Mouse (Mus musculus) midbrain, embryonic 13.5 days (tissue): Measurements from ENCODE around the gene 0610010F05Rik. TPM values are rescaled to one million over a fixed set of nuclear protein-coding genes. Genes with fewer than 3 reads are reported as not detected.
"Not testable (repeated sequence)": the region's sequence is repeated elsewhere in the genome, so short reads cannot be mapped to it uniquely, and the experiment has no call there.

ENCODE experiments used
- ATAC-seq: fragments of 200-750 bp; cut with Nextera tagmentation; 2 replicates; pipeline ENCODE4 v1.8.0; 2017; ENCODE audit warnings: mild to moderate bottlenecking, moderate TSS enrichment, moderate library complexity
- H3K27ac ChIP-seq: fragments of 300-500 bp; sonication (generic); 2 replicates; pipeline ENCODE4 v1.5.1; 2015; ENCODE audit warnings: inconsistent platforms, mild to moderate bottlenecking, moderate library complexity
- H3K27me3 ChIP-seq: fragments of 300-500 bp; sonication (generic); 2 replicates; pipeline ENCODE4 v1.6.1; 2015; ENCODE audit warnings: mild to moderate bottlenecking, inconsistent platforms
- H3K36me3 ChIP-seq: fragments of 300-500 bp; sonication (generic); 2 replicates; pipeline ENCODE4 v1.6.1; 2015; ENCODE audit warnings: mild to moderate bottlenecking, inconsistent platforms
- H3K4me1 ChIP-seq: fragments of 300-500 bp; sonication (generic); replicated peaks from 2 replicates; pipeline ENCODE4 v1.6.1; 2015; ENCODE audit warnings: inconsistent platforms
- H3K4me2 ChIP-seq: fragments of 300-500 bp; sonication (generic); replicated peaks from 2 replicates; pipeline ENCODE4 v1.6.1; 2015; ENCODE audit warnings: moderate library complexity, mild to moderate bottlenecking, inconsistent platforms
- H3K4me3 ChIP-seq: fragments of 300-500 bp; sonication (generic); replicated peaks from 2 replicates; pipeline ENCODE4 v1.5.1; 2015; ENCODE audit warnings: mild to moderate bottlenecking, inconsistent platforms
- H3K9ac ChIP-seq: fragments of 300-500 bp; sonication (generic); replicated peaks from 2 replicates; pipeline ENCODE4 v1.6.1; 2015; ENCODE audit warnings: mild to moderate bottlenecking, inconsistent platforms
- H3K9me3 ChIP-seq: fragments of 300-500 bp; sonication (generic); 2 replicates; pipeline ENCODE4 v1.6.1; 2016; ENCODE audit warnings: mild to moderate bottlenecking, inconsistent platforms
- WGBS: fragments of 180-500 bp; shearing (Covaris S2); methylation state at CpG from one replicate; pipeline ENCODE4 v1.1.7; 2015; 5-methylcytosine and 5-hydroxymethylcytosine counted together
- polyA plus RNA-seq: library from polyadenylated mRNA; unstranded; fragments of >200 nt; fragmentation: Nextera tagmentation; extraction: Ambion mirVana; gene quantifications from 2 replicates; pipeline ENCODE4 v1.2.1, GENCODE M21; 2015

The 0610010F05Rik gene
- polyA plus RNA-seq, 1 experiment from 2014 or later = 141 TPM

DNA sequence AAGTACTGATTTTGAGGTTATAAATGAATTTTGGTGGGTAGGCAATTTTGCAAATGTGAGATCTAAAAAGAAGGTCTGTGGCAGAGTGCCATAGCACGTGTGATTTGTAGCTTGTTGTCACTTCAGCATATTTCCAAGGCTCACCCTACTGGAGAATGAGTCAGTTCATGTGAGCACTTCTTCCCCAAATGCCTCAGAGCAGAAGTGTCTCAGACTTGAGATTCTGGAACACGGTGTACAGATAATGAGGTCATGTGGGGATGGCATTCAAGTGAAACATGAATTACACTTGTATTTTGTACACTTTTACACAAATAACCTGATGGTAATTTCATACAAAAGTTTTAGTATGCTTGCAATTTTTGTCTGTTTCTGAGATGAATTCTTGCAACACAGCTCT is 24.4 kb upstream of the 0610010F05Rik start:
- Histone ChIP-seq H3K27me3 (no peaks in the 10 kb centered on the region), H3K4me3 (no peak overlapping the region), H3K9me3 (no peaks in the 10 kb centered on the region), H3K36me3 (peaks cover under 1% of the 10 kb centered on the region; the same call in 1 of the 2 replicates), H3K4me1 (peaks cover 13% of the 10 kb centered on the region), H3K27ac (no peak overlapping the region), H3K4me2 (no peak overlapping the region), H3K9ac (no peak overlapping the region)
- WGBS = 86% methylated on average over 2 of the region's 2 CpGs
- no peak for ATAC-seq

- no peak overlapping the region for H3K9ac ChIP-seq
- 68% methylated on average over 3 of the region's 3 CpGs for WGBS
- H3K4me2 ChIP-seq = no peak overlapping the region
- no peak overlapping the region for H3K4me3 ChIP-seq
- ATAC-seq = no peak
- H3K27me3 ChIP-seq = no peaks in the 10 kb centered on the region
- no peaks in the 10 kb centered on the region for H3K9me3 ChIP-seq
- H3K36me3 ChIP-seq = peaks cover 21% of the 10 kb centered on the region
- no peak overlapping the region for H3K27ac ChIP-seq
- H3K4me1 ChIP-seq = no peaks in the 10 kb centered on the region
These were observed 20.2 kb upstream of the 0610010F05Rik start for GRCm38 (mm10) chr11:23653666-23654065.

GRCm38 (mm10) chr11:23647835-23648234 is 14.4 kb upstream of the 0610010F05Rik start:
- Histone ChIP-seq H3K4me2 (no peak overlapping the region), H3K4me1 (no peaks in the 10 kb centered on the region), H3K4me3 (no peak overlapping the region), H3K27me3 (no peaks in the 10 kb centered on the region), H3K9ac (no peak overlapping the region), H3K27ac (no peak overlapping the region), H3K9me3 (no peaks in the 10 kb centered on the region), H3K36me3 (peaks cover 44% of the 10 kb centered on the region)
- 96% methylated on average over 3 of the region's 3 CpGs for WGBS
- no peak for ATAC-seq

GRCm38 (mm10) chr11:23647431-23647830 is 14.0 kb upstream of the 0610010F05Rik start:
- Histone ChIP-seq H3K4me2 (no peak overlapping the region), H3K9me3 (no peaks in the 10 kb centered on the region), H3K9ac (no peak overlapping the region), H3K4me3 (no peak overlapping the region), H3K36me3 (peaks cover 44% of the 10 kb centered on the region), H3K27me3 (no peaks in the 10 kb centered on the region), H3K27ac (no peak overlapping the region), H3K4me1 (no peaks in the 10 kb centered on the region)
- no peak for ATAC-seq

GRCm38 (mm10) chr11:23634573-23634972 is 1.1 kb upstream of the 0610010F05Rik start:
- Histone ChIP-seq H3K4me2 (no peak overlapping the region), H3K4me1 (peaks cover 30% of the 10 kb centered on the region), H3K9me3 (no peaks in the 10 kb centered on the region), H3K27ac (no peak overlapping the region; the same call in 1 of the 2 replicates), H3K4me3 (no peak overlapping the region), H3K36me3 (0 out of 2 replicates have a peak, but pooled peaks cover 5% of the 10 kb centered on the region), H3K27me3 (no peaks in the 10 kb centered on the region), H3K9ac (no peak overlapping the region)
- no peak for ATAC-seq
- WGBS = 75% methylated on average over 8 of the region's 8 CpGs

DNA sequence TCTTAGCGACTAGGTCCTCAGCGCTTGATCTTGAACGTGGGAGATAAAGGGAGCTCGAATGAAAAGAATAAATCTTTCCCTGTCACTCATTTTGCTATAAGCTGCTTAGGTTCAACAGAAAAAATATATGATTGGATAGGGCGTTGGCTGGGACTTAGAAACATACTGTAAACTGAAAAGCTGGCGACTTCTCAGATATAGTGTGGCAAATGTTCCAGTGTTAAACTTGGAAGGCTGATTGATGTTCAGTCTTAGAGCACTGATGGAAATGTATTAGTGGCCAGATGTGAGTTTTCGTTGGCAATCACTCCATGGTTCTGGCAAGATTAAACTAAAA is 408 bp upstream of the 0610010F05Rik start:
- Histone ChIP-seq H3K9me3 (no peaks in the 10 kb centered on the region), H3K36me3 (no peaks in the 10 kb centered on the region), H3K4me1 (peaks cover 30% of the 10 kb centered on the region), H3K9ac (peak overlapping the region; percentile 61), H3K4me3 (peak overlapping the region; percentile 90), H3K27ac (peak overlapping the region; percentile 98), H3K4me2 (peak overlapping the region; percentile 66), H3K27me3 (no peaks in the 10 kb centered on the region)
- WGBS = 10% methylated on average over 7 of the region's 7 CpGs
- ATAC-seq = no peak; the same call in 1 of the 2 replicates

- no peaks in the 10 kb centered on the region for H3K9me3 ChIP-seq
- no peak overlapping the region for H3K4me2 ChIP-seq
- no peak overlapping the region for H3K4me3 ChIP-seq
- H3K27me3 ChIP-seq = no peaks in the 10 kb centered on the region
- H3K9ac ChIP-seq = no peak overlapping the region
- H3K27ac ChIP-seq = no peak overlapping the region
- peaks cover 12% of the 10 kb centered on the region for H3K36me3 ChIP-seq
- peaks cover 30% of the 10 kb centered on the region for H3K4me1 ChIP-seq
- no peak for ATAC-seq
These were observed 2.8 kb downstream of the 0610010F05Rik start for GRCm38 (mm10) chr11:23630664-23631063.

- Histone ChIP-seq H3K9me3 (no peaks in the 10 kb centered on the region), H3K4me3 (no peak overlapping the region), H3K27ac (no peak overlapping the region), H3K4me1 (no peaks in the 10 kb centered on the region), H3K36me3 (peaks cover 42% of the 10 kb centered on the region), H3K27me3 (no peaks in the 10 kb centered on the region), H3K9ac (no peak overlapping the region), H3K4me2 (no peak overlapping the region)
- ATAC-seq = no peak
- WGBS = 84% methylated on average over 5 of the region's 5 CpGs
These were observed 14.4 kb downstream of the 0610010F05Rik start for GRCm38 (mm10) chr11:23618995-23619394.

- Histone ChIP-seq H3K27me3 (no peaks in the 10 kb centered on the region), H3K9ac (no peak overlapping the region), H3K4me2 (no peak overlapping the region), H3K9me3 (no peaks in the 10 kb centered on the region), H3K27ac (no peak overlapping the region), H3K36me3 (peaks cover 39% of the 10 kb centered on the region), H3K4me1 (no peaks in the 10 kb centered on the region), H3K4me3 (no peak overlapping the region)
- 90% methylated on average over 5 of the region's 5 CpGs for WGBS
- ATAC-seq = no peak
These were observed 18.9 kb downstream of the 0610010F05Rik start for GRCm38 (mm10) chr11:23614546-23614945.

DNA sequence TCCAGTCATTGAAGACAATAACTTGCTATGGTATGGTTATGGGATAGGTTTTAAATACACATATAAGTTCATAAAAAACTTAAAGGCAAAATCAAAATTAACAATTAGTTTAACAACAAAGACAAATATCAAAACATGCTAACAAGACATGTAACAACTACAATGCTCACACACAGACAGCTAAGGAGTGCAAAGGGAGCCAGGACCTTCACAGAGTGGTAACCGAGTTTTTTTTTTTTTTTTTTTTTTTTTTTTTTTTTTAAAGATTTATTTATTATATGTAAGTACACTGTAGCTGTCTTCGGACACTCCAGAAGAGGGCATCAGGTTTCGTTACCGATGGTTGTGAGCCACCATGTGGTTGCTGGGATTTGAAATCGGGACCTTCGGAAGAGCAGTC is 26.1 kb downstream of the 0610010F05Rik start:
- H3K9ac ChIP-seq, H3K4me2 ChIP-seq, H3K27me3 ChIP-seq, H3K9me3 ChIP-seq, ATAC-seq, H3K4me1 ChIP-seq, H3K4me3 ChIP-seq, H3K27ac ChIP-seq: not testable (repeated sequence)
- peaks cover 62% of the 10 kb centered on the region for H3K36me3 ChIP-seq
- WGBS = 95% methylated on average over 6 of the region's 6 CpGs

- H3K9me3 ChIP-seq = no peaks in the 10 kb centered on the region
- H3K4me2 ChIP-seq = no peak overlapping the region
- peaks cover 54% of the 10 kb centered on the region for H3K36me3 ChIP-seq
- no peaks in the 10 kb centered on the region for H3K4me1 ChIP-seq
- 92% methylated on average over 7 of the region's 7 CpGs for WGBS
- no peak overlapping the region for H3K27ac ChIP-seq
- ATAC-seq = no peak
- H3K27me3 ChIP-seq = no peaks in the 10 kb centered on the region
- no peak overlapping the region for H3K4me3 ChIP-seq
- H3K9ac ChIP-seq = no peak overlapping the region
These were observed 63.3 kb downstream of the 0610010F05Rik start for GRCm38 (mm10) chr11:23570130-23570529.

DNA sequence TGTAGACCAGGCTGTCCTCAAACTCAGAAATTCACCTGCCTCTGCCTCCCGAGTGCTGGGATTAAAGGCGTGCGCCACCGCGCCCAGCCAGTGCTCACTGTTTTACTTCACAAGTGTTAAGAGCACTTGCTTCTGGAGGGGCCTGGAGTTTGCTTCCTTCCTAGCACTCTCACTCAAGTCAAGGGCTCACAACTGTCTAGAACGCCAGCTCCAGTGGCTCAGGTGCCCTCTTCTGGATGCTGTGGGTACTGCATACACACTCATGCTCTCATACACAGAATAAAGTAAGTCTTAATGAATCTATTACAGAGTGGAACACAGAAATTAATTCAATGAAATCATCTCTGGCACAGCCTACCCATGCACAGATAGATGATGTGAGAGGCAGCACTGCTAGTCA is 67.7 kb downstream of the 0610010F05Rik start:
- WGBS = 55% methylated on average over 6 of the region's 6 CpGs
- no peaks in the 10 kb centered on the region for H3K4me1 ChIP-seq
- ATAC-seq = peak; percentile 83
- peaks cover 47% of the 10 kb centered on the region for H3K36me3 ChIP-seq
- no peaks in the 10 kb centered on the region for H3K27me3 ChIP-seq
- no peak overlapping the region for H3K9ac ChIP-seq
- no peak overlapping the region for H3K27ac ChIP-seq
- H3K4me3 ChIP-seq = no peak overlapping the region
- H3K9me3 ChIP-seq = no peaks in the 10 kb centered on the region
- H3K4me2 ChIP-seq = no peak overlapping the region

GRCm38 (mm10) chr11:23557039-23557630 is 76.3 kb downstream of the 0610010F05Rik start:
- H3K4me2 ChIP-seq = no peak overlapping the region
- H3K9ac ChIP-seq = no peak overlapping the region
- no peaks in the 10 kb centered on the region for H3K27me3 ChIP-seq
- H3K4me1 ChIP-seq = no peaks in the 10 kb centered on the region
- no peak overlapping the region for H3K4me3 ChIP-seq
- ATAC-seq = no peak
- no peak overlapping the region for H3K27ac ChIP-seq
- no peaks in the 10 kb centered on the region for H3K36me3 ChIP-seq
- H3K9me3 ChIP-seq = no peaks in the 10 kb centered on the region
- 75% methylated on average over 6 of the region's 6 CpGs for WGBS
